Mouse (Mus musculus) bone marrow macrophage, adult 2 months (primary cell): Measurements from ENCODE around the gene Hbp1.

Experiments used
- CTCF ChIP-seq: IDR thresholded peaks from 2 replicates; pipeline ENCODE4 v1.5.1; 2012; ENCODE audit warnings: low read depth, mild to moderate bottlenecking, low read length, moderate library complexity
- POLR2A ChIP-seq: IDR thresholded peaks from 2 replicates; pipeline ENCODE4 v1.6.1; 2012; ENCODE audit warnings: mild to moderate bottlenecking, low read depth, low read length, borderline replicate concordance

- no peak for TF ChIP-seq CTCF
- TF ChIP-seq POLR2A: no peak
Measured at GRCm38 (mm10) chr12:31947476-31947875, 2.9 kb downstream of the Hbp1 start.
